Mouse (Mus musculus) hindbrain, embryonic 15.5 days (tissue): ENCODE measurements around the gene Asrgl1. TPM values are rescaled to one million over a fixed set of nuclear protein-coding genes. Genes with fewer than 3 reads are reported as not detected.
A peak's percentile ranks its signal among the peaks of the same experiment; 100 is the strongest.
"Not testable (repeated sequence)": the region's sequence is repeated elsewhere in the genome, so short reads cannot be mapped to it uniquely, and the experiment has no call there.

Experiments
- ATAC-seq: fragments of 200-750 bp; cut with Nextera tagmentation; 2 replicates; pipeline ENCODE4 v1.8.0; 2017; ENCODE audit warnings: low read depth, moderate number of reproducible peaks, moderate TSS enrichment; ENCODE audit not compliant: low FRiP score
- H3K27ac ChIP-seq: fragments of 300-500 bp; sonication (generic); replicated peaks from 2 replicates; pipeline ENCODE4 v1.5.1; 2015; ENCODE audit warnings: mild to moderate bottlenecking, inconsistent platforms
- H3K27me3 ChIP-seq: fragments of 300-500 bp; sonication (generic); 2 replicates; pipeline ENCODE4 v1.6.1; 2015; ENCODE audit warnings: control low read depth, inconsistent platforms
- H3K36me3 ChIP-seq: fragments of 300-500 bp; sonication (generic); 2 replicates; pipeline ENCODE4 v1.6.1; 2015; ENCODE audit warnings: control low read depth, inconsistent platforms
- H3K4me1 ChIP-seq: fragments of 300-500 bp; sonication (generic); replicated peaks from 2 replicates; pipeline ENCODE4 v1.6.1; 2015; ENCODE audit warnings: control low read depth, inconsistent platforms
- H3K4me2 ChIP-seq: fragments of 300-500 bp; sonication (generic); 2 replicates; pipeline ENCODE4 v1.6.1; 2015; ENCODE audit warnings: moderate library complexity, mild to moderate bottlenecking, inconsistent platforms
- H3K4me3 ChIP-seq: fragments of 300-500 bp; sonication (generic); 2 replicates; pipeline ENCODE4 v1.5.1; 2015; ENCODE audit warnings: mild to moderate bottlenecking, inconsistent platforms
- H3K9ac ChIP-seq: fragments of 300-500 bp; sonication (generic); 2 replicates; pipeline ENCODE4 v1.6.1; 2015; ENCODE audit warnings: inconsistent platforms
- H3K9me3 ChIP-seq: fragments of 300-500 bp; sonication (generic); 2 replicates; pipeline ENCODE4 v1.6.1; 2016; ENCODE audit warnings: control low read depth, inconsistent platforms
- WGBS: fragments of 180-500 bp; shearing (Covaris S2); methylation state at CpG from one replicate; pipeline ENCODE4 v1.1.7; 2015; 5-methylcytosine and 5-hydroxymethylcytosine counted together
- polyA plus RNA-seq: library from polyadenylated mRNA; unstranded; fragments of >200 nt; fragmentation: Nextera tagmentation; extraction: Ambion mirVana; gene quantifications from 2 replicates; pipeline ENCODE4 v1.2.1, GENCODE M21; 2015

The Asrgl1 gene
- 25.1 and 28.2 TPM in 2 replicates for polyA plus RNA-seq

DNA sequence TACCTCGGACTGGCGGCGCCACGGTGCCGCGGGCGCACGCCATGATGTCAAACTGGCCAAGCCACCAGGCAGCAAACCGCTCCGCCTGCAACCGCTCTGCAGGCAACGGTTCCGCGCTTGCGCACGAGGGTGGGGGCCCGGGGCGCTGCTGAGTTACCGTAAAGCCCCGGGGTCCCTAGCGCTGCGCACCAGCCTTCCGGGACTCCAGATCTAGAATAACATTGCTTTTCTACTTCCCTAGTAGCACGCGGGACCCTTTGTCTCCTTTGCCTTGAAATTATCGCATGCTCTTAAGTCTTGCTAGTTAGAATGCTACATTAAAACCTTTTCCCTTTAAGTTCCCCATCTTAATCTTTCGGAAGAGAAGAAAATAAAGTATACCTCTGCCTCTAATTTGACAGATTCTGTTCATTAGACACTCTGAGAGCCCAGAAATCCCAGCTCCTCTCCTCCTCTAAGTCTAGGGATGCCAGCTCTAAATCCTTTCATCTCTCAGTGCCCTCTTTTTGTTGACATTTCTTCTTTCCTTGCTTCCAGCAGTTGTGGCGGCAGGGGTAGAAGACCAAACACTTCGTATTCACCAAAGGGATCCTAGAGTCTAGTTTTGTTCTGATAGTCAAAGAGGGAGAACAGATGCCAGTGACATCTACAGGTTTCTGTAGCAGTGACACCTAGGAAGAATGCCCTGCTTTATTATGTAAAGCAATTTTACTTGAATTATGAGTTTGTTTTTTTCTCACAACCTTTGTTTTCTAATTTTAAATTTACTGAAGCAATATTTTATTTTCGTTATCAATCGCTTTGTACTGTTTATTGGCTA lies at the start of gene Asrgl1:
TSS of gene Asrgl1 (minus strand) at position 125 of the 820 bp plus-strand sequence.
- H3K4me1 ChIP-seq, result peaks cover 20% of the 10 kb centered on the region; the same call in 1 of the 2 replicates
- H3K9me3 ChIP-seq, result no peaks in the 10 kb centered on the region
- 10% methylated on average over 31 of the region's 31 CpGs for WGBS
- H3K9ac ChIP-seq, result peak within 1 kb of the TSS; percentile 80
- peak within 1 kb of the TSS; percentile 87 for H3K4me3 ChIP-seq
- no peaks in the 10 kb centered on the region for H3K27me3 ChIP-seq
- peak; percentile 96 for ATAC-seq
- no peaks in the 10 kb centered on the region for H3K36me3 ChIP-seq
- peak within 1 kb of the TSS; percentile 83 for H3K27ac ChIP-seq
- peak within 1 kb of the TSS; percentile 96 for H3K4me2 ChIP-seq

DNA sequence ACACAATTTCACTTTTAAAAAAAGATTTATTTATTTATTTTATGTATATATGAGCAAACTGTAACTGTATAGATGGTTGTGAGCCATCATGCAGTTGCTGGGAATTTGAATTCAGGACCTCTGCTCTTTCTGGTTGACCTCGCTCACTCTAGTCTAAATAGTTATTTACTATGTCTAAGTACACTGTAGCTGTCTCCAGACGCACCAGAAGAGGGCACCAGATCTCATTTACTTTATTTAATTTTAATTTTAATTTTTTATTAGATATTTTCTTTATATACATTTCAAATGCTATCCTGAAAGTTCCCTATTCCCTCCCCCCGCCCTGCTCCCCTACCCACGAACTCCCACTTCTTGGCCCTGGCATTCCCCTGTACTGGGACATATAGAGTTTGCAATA lies 10.8 kb upstream of the Asrgl1 start:
- Histone ChIP-seq H3K9me3 (no peaks in the 10 kb centered on the region), H3K4me3 (no peak overlapping the region), H3K4me2 (no peak overlapping the region), H3K4me1 (no peaks in the 10 kb centered on the region), H3K27me3 (no peaks in the 10 kb centered on the region), H3K27ac (no peak overlapping the region), H3K9ac (no peak overlapping the region), H3K36me3 (no peaks in the 10 kb centered on the region)
- no peak for ATAC-seq
- 71% methylated on average over 4 of the region's 4 CpGs for WGBS

DNA sequence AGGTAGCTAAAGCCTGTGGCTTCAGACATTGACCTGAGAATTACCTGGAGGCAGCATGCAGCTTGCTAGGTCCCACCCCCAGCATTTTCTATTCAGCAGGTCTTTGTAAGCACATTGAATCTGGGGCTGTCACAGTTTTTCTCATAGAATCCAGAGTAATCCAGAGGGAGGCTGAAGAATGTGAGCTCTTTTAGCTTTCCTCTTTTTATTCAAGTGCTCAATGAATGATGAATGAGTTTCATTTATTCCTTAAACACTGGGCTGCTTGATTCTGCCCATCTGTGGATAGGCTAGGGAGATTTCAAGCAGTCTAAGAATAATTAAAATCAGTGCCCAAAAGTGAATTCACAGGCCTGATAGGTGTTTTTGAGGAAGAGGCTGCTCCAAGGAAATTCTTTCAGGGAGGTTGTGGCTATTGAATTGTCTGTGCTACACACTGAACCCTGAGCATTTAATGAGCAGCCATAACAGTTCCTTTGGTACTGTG lies 8.2 kb upstream of the Asrgl1 start:
- peak; percentile 91 for ATAC-seq
- Histone ChIP-seq H3K27ac (peak overlapping the region; percentile 68), H3K27me3 (no peaks in the 10 kb centered on the region), H3K36me3 (no peaks in the 10 kb centered on the region), H3K4me2 (no peak overlapping the region), H3K9ac (no peak overlapping the region), H3K4me3 (no peak overlapping the region), H3K9me3 (no peaks in the 10 kb centered on the region), H3K4me1 (no peaks in the 10 kb centered on the region)

DNA sequence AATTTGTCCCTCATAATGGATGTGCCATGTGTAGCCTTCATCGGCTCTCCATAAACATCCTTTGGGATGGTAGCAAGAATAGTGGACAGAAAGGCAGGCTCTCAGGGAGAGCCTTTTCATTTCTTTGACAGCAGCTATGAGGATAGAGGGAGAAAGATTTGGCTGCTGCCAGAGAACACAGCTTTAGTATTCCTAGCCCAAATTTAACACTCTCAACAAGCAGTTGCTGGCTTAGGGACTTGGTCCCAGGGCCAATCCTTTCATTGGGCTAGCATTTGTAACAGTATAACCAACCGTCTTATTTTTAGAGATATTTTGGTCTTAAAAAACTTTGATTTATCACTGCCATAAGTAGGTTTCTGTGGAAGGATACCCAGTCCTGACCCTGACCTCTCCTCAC lies 7.8 kb upstream of the Asrgl1 start:
- Histone ChIP-seq H3K27ac (peak overlapping the region; percentile 68), H3K9ac (no peak overlapping the region), H3K4me3 (no peak overlapping the region), H3K4me1 (no peaks in the 10 kb centered on the region), H3K9me3 (no peaks in the 10 kb centered on the region), H3K27me3 (no peaks in the 10 kb centered on the region), H3K4me2 (no peak overlapping the region), H3K36me3 (no peaks in the 10 kb centered on the region)
- WGBS, result 67% methylated on average over 2 of the region's 2 CpGs
- ATAC-seq, result peak; percentile 75

DNA sequence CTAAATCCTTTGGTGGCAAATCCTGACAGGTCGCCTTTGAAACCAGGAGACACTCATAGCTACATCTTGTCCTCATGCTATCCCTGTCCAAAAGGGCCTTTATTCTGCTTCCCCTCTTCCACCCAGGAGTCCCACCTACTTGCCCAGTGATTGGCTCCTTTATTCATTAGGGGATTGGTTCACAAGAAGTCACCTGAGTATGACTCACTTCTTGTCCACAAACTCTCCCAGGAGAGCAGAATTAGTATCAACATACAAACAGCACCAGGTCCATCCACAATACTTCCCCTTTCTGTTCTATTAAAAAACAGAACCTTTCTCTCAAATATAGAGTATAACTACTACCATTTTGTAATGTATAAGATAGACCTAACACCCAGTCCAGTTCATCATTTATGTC lies 4.9 kb upstream of the Asrgl1 start:
- H3K27ac ChIP-seq, H3K27me3 ChIP-seq, ATAC-seq, H3K4me1 ChIP-seq, H3K4me2 ChIP-seq, H3K4me3 ChIP-seq, H3K36me3 ChIP-seq, H3K9ac ChIP-seq, H3K9me3 ChIP-seq: not testable (repeated sequence)
- 75% methylated on average over 1 of the region's 1 CpGs for WGBS

DNA sequence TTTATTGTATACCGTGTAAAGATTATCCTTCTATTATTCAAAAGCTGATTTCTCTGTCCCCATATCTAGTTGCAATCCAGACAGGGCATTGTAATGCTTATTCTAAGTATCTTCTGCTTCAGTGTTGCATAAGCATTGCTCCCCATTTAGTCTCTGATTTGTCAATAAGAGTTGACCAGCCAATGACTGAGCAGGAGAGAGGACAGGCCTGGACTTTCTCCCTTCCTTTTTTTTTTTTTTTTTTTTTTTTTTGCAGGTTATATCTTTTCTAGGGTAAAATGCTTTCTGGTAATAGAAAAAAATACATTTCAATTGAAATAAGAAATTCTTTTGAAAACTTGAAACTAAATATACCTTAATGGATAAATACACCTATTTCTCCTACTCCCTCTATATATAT lies 1.7 kb upstream of the Asrgl1 start:
- Histone ChIP-seq H3K4me2 (no peak overlapping the region), H3K9me3 (no peaks in the 10 kb centered on the region), H3K27me3 (no peaks in the 10 kb centered on the region), H3K4me1 (peaks cover 20% of the 10 kb centered on the region; the same call in 1 of the 2 replicates), H3K4me3 (no peak overlapping the region), H3K36me3 (no peaks in the 10 kb centered on the region), H3K27ac (no peak overlapping the region), H3K9ac (no peak overlapping the region)
- 90% methylated on average over 1 of the region's 1 CpGs for WGBS
- ATAC-seq, result no peak

DNA sequence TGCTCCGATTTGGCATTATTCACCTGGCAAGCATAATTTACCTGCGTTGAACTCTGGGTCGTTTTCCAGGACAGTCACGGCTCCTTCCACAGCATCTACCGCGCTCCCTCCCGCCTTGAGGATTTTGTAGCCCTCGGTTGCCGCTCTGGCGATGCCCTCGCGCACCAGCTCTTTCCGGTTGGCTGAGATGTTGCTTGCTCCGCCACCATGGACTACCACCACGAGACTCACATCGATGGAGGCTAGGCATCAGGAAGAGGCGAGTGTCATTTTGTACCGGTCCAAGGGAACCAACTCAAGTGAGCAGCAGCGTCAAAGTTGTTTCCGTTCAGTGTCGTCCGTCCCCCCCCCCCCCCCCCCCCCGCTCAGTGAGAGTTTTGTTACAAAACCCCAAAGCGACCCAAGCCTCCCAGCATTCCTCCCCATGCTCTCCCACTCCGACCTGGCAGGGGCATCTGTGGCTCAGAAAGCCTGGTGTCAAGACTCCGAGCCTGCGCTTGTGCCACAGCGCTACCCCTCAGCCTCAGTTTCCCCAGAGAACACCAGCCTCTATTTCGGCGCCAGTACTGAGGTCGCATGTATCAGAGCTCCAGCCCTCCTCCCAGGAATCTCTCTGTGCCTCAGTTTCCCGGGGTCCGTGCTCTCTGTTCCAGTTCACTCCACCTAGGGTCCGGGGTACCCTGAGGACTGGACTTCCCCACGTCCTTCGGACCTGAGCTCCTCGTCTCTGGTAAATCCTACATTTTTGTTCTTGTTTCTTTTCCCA lies 507 bp downstream of the Asrgl1 start:
- Histone ChIP-seq H3K4me3 (peak overlapping the region; percentile 87), H3K4me2 (peak overlapping the region; percentile 96), H3K36me3 (no peaks in the 10 kb centered on the region), H3K9me3 (no peaks in the 10 kb centered on the region), H3K27ac (peak overlapping the region; percentile 83), H3K27me3 (no peaks in the 10 kb centered on the region), H3K4me1 (peaks cover 20% of the 10 kb centered on the region; the same call in 1 of the 2 replicates), H3K9ac (peak overlapping the region; percentile 80)
- ATAC-seq, result peak; percentile 83
- under 1% methylated on average over 36 of the region's 37 CpGs for WGBS

DNA sequence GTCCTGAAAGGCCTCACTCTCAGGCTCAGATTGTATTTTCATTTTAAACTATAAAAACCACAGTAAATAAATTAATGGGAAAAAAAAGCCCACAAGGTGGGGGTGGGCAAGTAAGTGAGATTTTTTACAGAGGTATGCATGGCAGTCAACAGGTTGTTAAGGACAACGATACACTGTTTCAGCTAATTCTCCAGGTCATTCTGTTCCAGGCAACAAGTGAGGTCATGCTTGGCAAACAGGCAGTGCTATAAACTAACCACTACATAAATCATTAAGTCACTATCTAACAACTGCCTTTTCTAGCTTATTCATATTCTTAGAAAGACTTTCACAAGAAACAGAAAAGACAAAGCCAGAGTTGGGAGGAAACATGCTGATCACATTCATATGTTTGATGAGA lies 5.4 kb downstream of the Asrgl1 start:
- Histone ChIP-seq H3K4me1 (peaks cover 14% of the 10 kb centered on the region; the same call in 1 of the 2 replicates), H3K9me3 (no peaks in the 10 kb centered on the region), H3K4me2 (no peak overlapping the region), H3K36me3 (no peaks in the 10 kb centered on the region), H3K9ac (no peak overlapping the region), H3K4me3 (no peak overlapping the region), H3K27me3 (no peaks in the 10 kb centered on the region), H3K27ac (no peak overlapping the region)
- 73% methylated on average over 1 of the region's 1 CpGs for WGBS
- no peak for ATAC-seq

DNA sequence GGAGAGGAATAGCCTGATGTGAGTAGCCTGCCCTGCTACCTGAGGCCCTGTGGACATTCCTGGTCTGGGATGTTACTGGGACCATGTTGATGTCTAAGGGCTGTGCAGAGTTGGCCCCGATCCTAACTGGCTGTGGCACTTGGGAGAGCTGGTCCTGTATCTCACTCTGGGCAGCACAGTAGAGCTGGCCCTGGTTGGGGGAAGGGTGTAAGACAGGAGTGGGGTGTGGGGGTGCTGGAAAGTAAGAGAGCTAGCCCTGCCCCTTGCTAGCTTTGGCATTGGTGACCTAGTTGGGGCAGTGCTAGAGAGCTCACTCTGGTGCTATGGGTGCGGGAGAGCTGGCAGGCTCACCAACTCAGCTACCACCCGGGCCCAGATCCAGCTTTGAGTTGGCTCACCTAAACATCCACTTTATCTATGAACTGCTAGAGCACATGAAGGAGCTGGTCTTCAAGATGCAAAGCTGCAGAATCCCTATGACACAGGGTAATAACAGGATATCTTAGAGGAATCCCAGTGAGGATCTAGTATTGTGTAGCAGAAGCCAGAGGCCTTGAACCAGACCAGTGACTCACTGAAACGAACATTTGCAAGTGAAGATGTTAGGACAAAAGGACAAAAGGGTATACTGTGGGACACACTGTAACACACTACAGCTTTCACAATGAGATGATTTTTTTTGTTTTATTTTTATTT lies 6.8 kb downstream of the Asrgl1 start:
- Histone ChIP-seq H3K27me3 (no peaks in the 10 kb centered on the region), H3K36me3 (no peaks in the 10 kb centered on the region), H3K4me3 (no peak overlapping the region), H3K27ac (no peak overlapping the region), H3K9me3 (no peaks in the 10 kb centered on the region), H3K4me2 (no peak overlapping the region), H3K4me1 (peaks cover 3% of the 10 kb centered on the region; the same call in 1 of the 2 replicates), H3K9ac (no peak overlapping the region)
- 95% methylated on average over 4 of the region's 4 CpGs for WGBS
- no peak for ATAC-seq

DNA sequence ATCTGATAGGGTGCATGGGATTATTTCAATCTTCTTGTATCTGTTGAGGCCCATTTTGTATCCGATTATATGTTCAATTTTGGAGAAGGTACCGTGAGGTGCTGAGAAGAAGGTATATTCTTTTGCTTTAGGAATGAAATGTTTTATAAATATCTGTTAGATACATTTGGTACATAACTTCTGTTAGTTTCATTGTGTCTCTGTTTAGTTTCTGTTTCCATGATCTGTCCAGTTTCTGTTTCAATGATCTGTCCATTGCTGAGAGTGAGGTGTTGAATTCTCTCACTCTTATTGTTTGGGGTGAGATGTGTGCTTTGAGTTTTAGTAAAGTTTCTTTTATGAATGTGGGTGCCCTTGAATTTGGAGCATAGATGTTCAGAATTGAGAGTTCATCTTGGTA lies 11.4 kb downstream of the Asrgl1 start:
- H3K27ac ChIP-seq, H3K9ac ChIP-seq, H3K4me3 ChIP-seq, H3K9me3 ChIP-seq, H3K36me3 ChIP-seq, H3K4me1 ChIP-seq, H3K4me2 ChIP-seq, H3K27me3 ChIP-seq, ATAC-seq: not testable (repeated sequence)
- 99% methylated on average over 2 of the region's 2 CpGs for WGBS

DNA sequence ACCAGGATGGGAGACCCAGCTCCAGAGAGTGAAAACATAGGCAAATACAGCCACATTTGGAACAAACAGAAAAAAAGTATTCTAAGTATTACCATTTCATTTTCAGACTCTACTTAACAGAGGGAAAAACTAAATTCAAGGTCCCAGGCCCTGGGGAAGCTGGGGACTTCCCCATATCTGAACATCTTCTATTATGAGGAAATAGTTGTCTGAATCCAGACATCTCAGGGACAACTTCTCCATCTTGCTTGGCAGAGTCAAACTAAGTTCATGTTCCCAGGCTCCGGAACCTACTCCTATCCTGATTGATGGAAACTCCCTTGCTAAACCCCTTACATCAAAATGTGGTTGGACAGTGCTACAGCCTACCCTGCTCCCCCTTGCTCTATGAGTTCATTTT lies 13.0 kb downstream of the Asrgl1 start:
- Histone ChIP-seq H3K9me3 (no peaks in the 10 kb centered on the region), H3K27me3 (no peaks in the 10 kb centered on the region), H3K27ac (no peak overlapping the region), H3K4me2 (no peak overlapping the region), H3K36me3 (0 out of 2 replicates have a peak, but pooled peaks cover 2% of the 10 kb centered on the region), H3K4me1 (no peaks in the 10 kb centered on the region), H3K4me3 (no peak overlapping the region), H3K9ac (no peak overlapping the region)
- WGBS, result 97% methylated on average over 1 of the region's 1 CpGs
- ATAC-seq, result no peak
